ENCODE assay signal across 22 mouse cellular contexts in genomic region chr10:67679382-67679781, GRCm38 (mm10).
"Had no signal": no experiment of that assay in that cellular context is flagged by ENCODE, and none has a peak within 500 bp of the region (broad histone marks: within the 10 kb centered on the region; RNA-seq: fewer than 3 reads in every experiment).

No protein-coding gene starts in this region.

- H3K27me3 ChIP-seq: limb, embryonic 12.5 days; limb, embryonic 15.5 days; megakaryocyte, embryonic 14.5 days; midbrain, embryonic 13.5 days; neural tube, embryonic 13.5 days; stomach, embryonic 15.5 days had no signal

- ATAC-seq: intestine, postnatal 0 days; liver, postnatal 0 days; lung, postnatal 0 days; midbrain, embryonic 13.5 days; midbrain, embryonic 16.5 days had no signal

- H3K36me3 ChIP-seq: limb, embryonic 12.5 days; limb, embryonic 15.5 days; midbrain, embryonic 10.5 days; midbrain, embryonic 13.5 days; neural tube, embryonic 13.5 days; stomach, embryonic 15.5 days had no signal

- H3K27ac ChIP-seq: limb, embryonic 12.5 days; limb, embryonic 15.5 days; liver, embryonic 14.5 days; macrophage; midbrain, embryonic 10.5 days; midbrain, embryonic 13.5 days; neural tube, embryonic 13.5 days; stomach, embryonic 15.5 days had no signal

- H3K4me2 ChIP-seq: limb, embryonic 12.5 days; limb, embryonic 15.5 days; liver, embryonic 11.5 days; lung, embryonic 14.5 days; midbrain, embryonic 13.5 days; neural tube, embryonic 13.5 days; stomach, embryonic 15.5 days had no signal

- H3K4me3 ChIP-seq: limb, embryonic 12.5 days; limb, embryonic 15.5 days; megakaryocyte, embryonic 14.5 days; midbrain, embryonic 10.5 days; midbrain, embryonic 13.5 days; myocyte; neural tube, embryonic 13.5 days; stomach, embryonic 15.5 days had no signal

- H3K9me3 ChIP-seq: limb, embryonic 12.5 days; limb, embryonic 15.5 days; midbrain, embryonic 10.5 days; midbrain, embryonic 13.5 days; neural tube, embryonic 13.5 days; stomach, embryonic 15.5 days had no signal

- DNase-seq: kidney, adult 8-10 months; kidney, postnatal 14 days; kidney, postnatal 4 days; layer of hippocampus, adult 9-11 months; left cerebral cortex, postnatal 4 days; liver, postnatal 0 days; lung, embryonic 14.5 days; thymus, postnatal 25 days had no signal

- H3K4me1 ChIP-seq: limb, embryonic 12.5 days; limb, embryonic 15.5 days; megakaryocyte, embryonic 14.5 days; midbrain, embryonic 10.5 days; midbrain, embryonic 13.5 days; neural tube, embryonic 13.5 days; stomach, embryonic 15.5 days had no signal

- H3K9ac ChIP-seq: limb, embryonic 12.5 days; limb, embryonic 15.5 days; liver, embryonic 14.5 days; liver, postnatal 0 days; lung, embryonic 14.5 days; midbrain, embryonic 13.5 days; neural tube, embryonic 13.5 days; stomach, embryonic 15.5 days had no signal
